Mouse (Mus musculus) gastrocnemius, postnatal 25 days (tissue): ENCODE results near the gene Gpr182. TPM values are rescaled to one million over a fixed set of nuclear protein-coding genes. Genes with fewer than 3 reads are reported as not detected.

Source experiments
- total RNA-seq, 2 experiments: library from RNA; stranded (reverse); gene quantifications; 1 replicate in 1 of 2; 2 replicates in 1 of 2; pipeline ENCODE4 v1.2.3; 2021

Gene Gpr182
- total RNA-seq, 2 experiments from 2014 or later = 0.20 to 0.62 TPM

Other genes with a start within 250 kb of the Gpr182 start
- 10 to 100 TPM; 11.4 to 15.1 TPM for gene Ndufa4l2, start 236.8 kb downstream of the Gpr182 start, total RNA-seq
- 10 to 100 TPM; 24.9 to 26.6 TPM for gene Shmt2, start 229.3 kb downstream of the Gpr182 start, total RNA-seq
- gene Nxph4, start 217.2 kb downstream of the Gpr182 start, total RNA-seq = under 1 TPM; 0.26 to 0.32 TPM
- gene Lrp1, start 130.6 kb downstream of the Gpr182 start, total RNA-seq = 10 to 100 TPM; 58.1 to 64.3 TPM
- 10 to 100 TPM; 16.5 to 21.8 TPM for gene Stat6, start 108.7 kb downstream of the Gpr182 start, total RNA-seq
- gene Nemp1, start 84.8 kb downstream of the Gpr182 start, total RNA-seq = 1 to 10 TPM; 1.7 to 2.5 TPM
- 1 to 10 TPM; 2.5 to 4.7 TPM for gene Nab2, start 83.2 kb downstream of the Gpr182 start, total RNA-seq
- under 1 TPM; 0.10 to 0.21 TPM for gene Myo1a, start 46.6 kb downstream of the Gpr182 start, total RNA-seq
- gene Tac2, start 27.3 kb downstream of the Gpr182 start, total RNA-seq = not detected
- gene Zbtb39, start 12.2 kb downstream of the Gpr182 start, total RNA-seq = 1 to 10 TPM; 4.8 to 5.3 TPM
- under 1 TPM; 0.05 to 0.08 TPM for gene Rdh1, start 8.0 kb upstream of the Gpr182 start, total RNA-seq
- not detected for gene Rdh16f1, start 8.1 kb upstream of the Gpr182 start, total RNA-seq
- gene Rdh9, start 24.7 kb upstream of the Gpr182 start, total RNA-seq = under 1 TPM; 0.31 to 0.40 TPM
- gene Rdh16, start 49.4 kb upstream of the Gpr182 start, total RNA-seq = not detected
- gene Rdh19, start 98.2 kb upstream of the Gpr182 start, total RNA-seq = not detected
- gene Rdh16f2, start 114.7 kb upstream of the Gpr182 start, total RNA-seq = not detected
- gene Rdh7, start 137.1 kb upstream of the Gpr182 start, total RNA-seq = not detected
- gene Sdr9c7, start 146.8 kb upstream of the Gpr182 start, total RNA-seq = not detected